Mouse (Mus musculus) gonadal fat pad, adult 2 months (tissue): ENCODE measurements around the gene Olfr787. TPM values are rescaled to one million over a fixed set of nuclear protein-coding genes. Genes with fewer than 3 reads are reported as not detected.

Experiments
- DNase-seq: peaks from one replicate; pipeline ENCODE4 v3.0.0-alpha.2; 2012; ENCODE audit warnings: low read depth
- polyA plus RNA-seq: library from polyadenylated mRNA; depleted of rRNA; stranded (reverse); fragments of >200 nt; gene quantifications from 2 replicates; pipeline ENCODE4 v1.2.3, GENCODE M21; 2012; rRNA removed

Olfr787 gene
- not detected in 2 replicates for polyA plus RNA-seq

DNA sequence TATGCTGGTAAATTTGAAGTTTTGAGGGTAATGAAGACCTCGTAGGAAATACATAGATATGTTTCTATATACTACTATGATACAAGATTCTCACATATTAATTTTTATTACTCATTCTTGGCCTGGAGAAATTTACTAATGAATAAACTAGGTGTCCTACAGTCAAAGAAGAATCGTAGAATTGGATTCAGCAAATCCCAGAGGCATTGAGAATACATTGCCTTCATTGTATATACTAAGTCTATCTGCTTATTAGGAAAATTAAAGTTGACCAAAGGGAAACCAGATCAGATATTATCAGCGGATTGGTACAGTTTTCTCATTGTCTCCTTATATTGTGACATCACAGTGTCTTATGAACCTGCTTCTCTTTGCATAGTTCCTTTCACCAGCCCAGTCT, at the start of gene Olfr787:
Olfr787 (plus strand) TSS at position 301 of the 400 bp plus-strand sequence.
- no peak for DNase-seq

DNA sequence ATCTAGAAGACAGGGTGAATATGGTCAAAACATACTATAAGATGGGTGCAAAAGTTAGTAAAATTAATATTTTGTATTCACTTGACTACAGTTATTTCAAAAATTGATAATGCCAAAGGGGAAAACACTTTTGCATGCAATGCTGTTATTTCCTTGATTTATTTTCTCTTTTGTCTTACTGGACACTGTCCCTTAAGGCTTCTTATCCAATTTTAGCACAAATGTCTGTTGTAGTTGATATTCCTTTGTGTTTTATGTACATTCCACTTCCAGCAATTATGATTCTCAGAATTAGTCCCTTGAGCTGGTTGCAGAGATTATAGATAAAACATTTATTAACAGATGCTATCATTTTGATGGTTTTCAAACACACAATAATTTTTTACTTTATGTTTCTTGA, 34.7 kb upstream of the Olfr787 start, which contains the start of gene Olfr786:
Olfr786 (plus strand) TSS at position 301 of the 400 bp plus-strand sequence.
- no peak for DNase-seq

DNA sequence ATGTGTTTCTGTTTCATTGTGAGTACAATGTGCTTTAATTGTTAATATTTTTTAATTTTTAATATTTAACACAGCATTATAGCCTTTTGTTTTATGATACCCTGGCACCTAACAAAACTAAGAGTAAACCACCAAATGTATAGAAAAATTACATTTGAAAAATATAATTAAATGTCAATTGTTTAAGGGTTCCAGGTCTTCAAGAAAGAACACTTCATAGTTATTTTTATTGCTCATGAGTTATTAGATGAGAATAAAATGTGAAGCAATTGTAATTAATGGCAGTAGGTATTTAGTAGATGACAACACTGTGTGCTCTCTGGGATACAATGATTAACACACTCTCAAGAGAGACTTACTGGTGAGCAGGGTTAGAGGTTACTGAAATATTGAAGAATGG, 9.0 kb downstream of the Olfr787 start, which contains the start of gene Olfr788:
Olfr788 (plus strand) TSS at position 301 of the 400 bp plus-strand sequence.
- no peak for DNase-seq

DNA sequence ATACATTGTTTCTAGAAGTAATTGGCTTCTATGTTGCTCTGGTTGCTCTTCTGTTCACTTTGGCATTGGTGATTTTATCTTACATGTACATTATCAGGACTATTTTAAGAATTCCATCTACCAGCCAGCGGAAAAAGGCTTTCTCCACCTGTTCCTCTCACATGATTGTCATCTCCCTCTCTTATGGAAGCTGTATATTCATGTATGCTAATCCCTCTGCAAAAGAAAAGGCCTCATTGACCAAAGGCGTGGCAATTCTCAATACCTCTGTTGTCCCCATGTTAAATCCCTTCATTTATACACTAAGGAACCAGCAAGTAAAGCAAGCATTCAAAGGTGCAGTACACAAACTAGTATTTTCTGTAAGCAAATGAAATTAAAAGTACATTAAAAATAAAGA, 11.6 kb downstream of the Olfr787 start:
- DNase-seq: no peak

DNA sequence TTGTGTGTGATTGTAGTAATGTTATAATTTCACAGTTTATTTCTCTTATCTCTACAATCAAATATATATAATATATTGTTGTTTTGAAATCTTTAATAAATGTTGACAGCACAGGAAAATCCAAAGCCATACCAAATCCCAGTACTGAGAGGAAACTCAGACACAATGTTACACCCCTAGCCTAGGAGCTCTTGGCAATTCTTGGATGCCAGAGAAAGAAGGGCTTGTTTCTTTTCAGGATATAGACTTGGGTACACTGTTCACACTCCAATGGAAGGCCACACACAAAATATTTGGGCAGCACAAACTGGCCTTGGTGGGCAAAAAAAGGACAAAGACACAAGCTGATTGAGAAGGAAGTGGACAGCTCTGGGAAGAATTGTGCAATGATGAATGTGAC, 12.1 kb downstream of the Olfr787 start:
- no peak for DNase-seq

DNA sequence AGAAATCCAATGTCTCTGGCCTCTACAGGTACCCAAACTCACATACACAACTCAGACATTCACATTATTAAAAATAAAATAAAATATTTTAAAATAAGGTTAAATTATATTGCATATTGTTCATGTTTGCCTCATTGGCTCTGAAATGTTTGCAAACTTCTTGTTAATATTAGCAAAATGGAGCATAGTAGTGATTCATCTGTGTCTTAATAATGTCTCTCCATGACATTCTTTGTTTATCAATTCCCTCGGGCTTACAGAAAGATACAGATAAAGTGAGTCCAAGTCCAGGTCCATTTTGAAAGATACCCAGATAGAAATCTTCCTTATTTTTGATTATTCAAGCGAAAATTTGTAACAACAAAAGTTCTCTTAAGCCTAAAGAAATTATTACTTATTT, 22.8 kb downstream of the Olfr787 start, which contains the start of gene Olfr789:
Olfr789 (plus strand) TSS at position 301 of the 400 bp plus-strand sequence.
- no peak for DNase-seq

DNA sequence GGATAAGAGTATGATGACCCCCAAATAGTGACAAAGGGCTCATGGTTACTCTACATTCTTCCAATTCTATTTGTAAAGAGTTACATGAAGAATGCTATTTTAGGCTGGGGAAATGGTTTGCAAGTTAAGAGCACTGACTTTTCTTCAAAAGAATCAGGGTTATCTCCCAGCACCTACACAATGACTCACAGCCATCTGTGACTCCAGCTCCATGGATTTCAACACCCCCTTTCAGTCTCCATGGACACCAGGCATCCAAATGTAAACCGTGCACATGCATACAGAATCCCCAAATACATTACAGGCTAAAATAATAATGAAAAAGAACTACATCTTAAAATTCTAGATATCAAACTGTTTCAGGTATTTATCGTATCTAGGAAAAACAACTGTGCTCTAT, 28.4 kb downstream of the Olfr787 start:
- no peak for DNase-seq

DNA sequence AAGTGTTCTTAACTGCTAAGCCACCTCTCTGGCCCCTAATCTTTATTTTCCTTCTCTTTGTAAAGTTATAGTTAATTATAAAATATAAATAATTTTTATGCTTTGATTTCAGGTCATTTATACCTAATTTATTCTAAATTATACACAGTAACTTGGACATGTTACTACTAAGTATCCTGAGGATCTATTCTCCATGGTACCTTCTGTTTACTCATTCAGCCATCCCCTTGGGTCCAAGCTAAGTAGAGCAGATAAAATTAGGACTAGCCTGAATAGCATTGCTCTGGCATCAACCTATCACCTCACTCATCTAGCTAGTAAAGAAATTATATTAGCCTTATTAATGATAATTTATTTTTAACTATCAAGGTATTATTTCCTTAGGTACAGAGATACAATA, 36.5 kb downstream of the Olfr787 start, which contains the start of gene Olfr790:
Olfr790 (plus strand) TSS at position 301 of the 400 bp plus-strand sequence.
- no peak for DNase-seq

Other genes with a start within 250 kb of the Olfr787 start
- gene Olfr774, start 225.7 kb upstream of the Olfr787 start, polyA plus RNA-seq: not detected in 2 replicates
- not detected in 2 replicates for gene Olfr775, start 213.4 kb upstream of the Olfr787 start, polyA plus RNA-seq
- not detected in 2 replicates for gene Olfr776, start 202.7 kb upstream of the Olfr787 start, polyA plus RNA-seq
- gene Olfr777, start 190.4 kb upstream of the Olfr787 start, polyA plus RNA-seq: not detected in 2 replicates
- not detected in 2 replicates for gene Olfr780, start 143.7 kb upstream of the Olfr787 start, polyA plus RNA-seq
- gene Olfr781, start 133.0 kb upstream of the Olfr787 start, polyA plus RNA-seq: not detected in 2 replicates
- gene Olfr782, start 113.0 kb upstream of the Olfr787 start, polyA plus RNA-seq: not detected in 2 replicates
- gene Olfr784, start 77.8 kb upstream of the Olfr787 start, polyA plus RNA-seq: 0.03 and 0.05 TPM in 2 replicates
- gene Olfr785, start 56.4 kb upstream of the Olfr787 start, polyA plus RNA-seq: not detected in 2 replicates
- not detected in 2 replicates for gene Olfr786, start 34.6 kb upstream of the Olfr787 start, polyA plus RNA-seq
- not detected in 2 replicates for gene Olfr788, start 9.1 kb downstream of the Olfr787 start, polyA plus RNA-seq
- gene Olfr789, start 22.9 kb downstream of the Olfr787 start, polyA plus RNA-seq: not detected in 2 replicates
- gene Olfr790, start 36.6 kb downstream of the Olfr787 start, polyA plus RNA-seq: not detected in 2 replicates
- gene Olfr791, start 59.9 kb downstream of the Olfr787 start, polyA plus RNA-seq: not detected in 2 replicates
- gene Olfr792, start 77.3 kb downstream of the Olfr787 start, polyA plus RNA-seq: not detected in 2 replicates
- not detected in 2 replicates for gene Olfr794, start 105.8 kb downstream of the Olfr787 start, polyA plus RNA-seq
- not detected in 2 replicates for gene Olfr796, start 150.7 kb downstream of the Olfr787 start, polyA plus RNA-seq
- gene Olfr798, start 166.1 kb downstream of the Olfr787 start, polyA plus RNA-seq: not detected in 2 replicates
- gene Olfr799, start 175.6 kb downstream of the Olfr787 start, polyA plus RNA-seq: not detected in 2 replicates
- gene Olfr800, start 195.8 kb downstream of the Olfr787 start, polyA plus RNA-seq: not detected in 2 replicates
- gene Olfr801, start 212.0 kb downstream of the Olfr787 start, polyA plus RNA-seq: not detected in 2 replicates
- gene Olfr802, start 226.3 kb downstream of the Olfr787 start, polyA plus RNA-seq: not detected in 2 replicates
- not detected in 2 replicates for gene Olfr803, start 232.4 kb downstream of the Olfr787 start, polyA plus RNA-seq
- not detected in 2 replicates for gene Olfr804, start 241.3 kb downstream of the Olfr787 start, polyA plus RNA-seq